Mouse (Mus musculus): ENCODE data around the gene Gm20458. TPM values are rescaled to one million over a fixed set of nuclear protein-coding genes. Genes with fewer than 3 reads are reported as not detected.

Gm20458 gene
- 10.3 and 10.7 TPM in 2 replicates for polyA plus RNA-seq (2012; rRNA removed)

DNA sequence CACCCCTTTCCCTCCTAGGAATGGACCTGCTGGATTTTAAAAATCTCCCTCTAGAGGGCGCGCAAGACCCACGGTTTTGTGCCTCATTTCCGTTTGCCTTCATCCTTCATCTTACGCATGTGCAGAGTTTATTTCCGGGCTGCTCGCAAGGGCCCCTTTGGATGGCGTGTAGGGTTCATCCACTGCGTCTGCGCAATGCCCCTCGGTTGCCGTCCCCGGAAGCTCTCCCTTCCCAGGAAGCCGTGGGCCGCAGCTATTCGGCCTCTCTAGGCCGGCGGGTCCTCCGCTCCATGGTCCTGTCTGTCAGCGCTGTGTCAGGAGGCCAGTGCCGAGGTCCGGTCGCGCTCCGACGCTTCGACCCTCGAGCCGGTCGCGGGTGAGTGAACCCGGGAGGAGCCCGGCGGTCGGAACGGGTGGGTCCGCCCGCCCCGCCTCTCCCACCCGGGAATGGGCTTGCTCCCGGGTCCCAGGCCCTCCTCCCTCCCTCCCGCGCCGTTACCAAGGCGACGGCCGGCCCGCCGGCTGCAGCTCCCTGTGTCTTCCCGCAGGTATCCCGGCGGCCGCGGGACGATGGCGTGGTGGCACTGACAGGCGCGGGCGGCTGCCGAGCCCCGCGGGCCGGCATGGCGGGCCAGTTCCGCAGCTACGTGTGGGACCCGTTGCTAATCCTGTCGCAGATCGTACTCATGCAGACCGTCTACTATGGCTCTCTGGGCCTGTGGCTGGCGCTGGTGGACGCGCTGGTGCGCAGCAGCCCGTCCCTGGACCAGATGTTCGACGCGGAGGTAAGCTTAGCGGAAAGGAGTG is at the start of gene Gm20458:
Gene Gm20458 (plus strand): TSS at position 223 of the 807 bp plus-strand sequence.

DNA sequence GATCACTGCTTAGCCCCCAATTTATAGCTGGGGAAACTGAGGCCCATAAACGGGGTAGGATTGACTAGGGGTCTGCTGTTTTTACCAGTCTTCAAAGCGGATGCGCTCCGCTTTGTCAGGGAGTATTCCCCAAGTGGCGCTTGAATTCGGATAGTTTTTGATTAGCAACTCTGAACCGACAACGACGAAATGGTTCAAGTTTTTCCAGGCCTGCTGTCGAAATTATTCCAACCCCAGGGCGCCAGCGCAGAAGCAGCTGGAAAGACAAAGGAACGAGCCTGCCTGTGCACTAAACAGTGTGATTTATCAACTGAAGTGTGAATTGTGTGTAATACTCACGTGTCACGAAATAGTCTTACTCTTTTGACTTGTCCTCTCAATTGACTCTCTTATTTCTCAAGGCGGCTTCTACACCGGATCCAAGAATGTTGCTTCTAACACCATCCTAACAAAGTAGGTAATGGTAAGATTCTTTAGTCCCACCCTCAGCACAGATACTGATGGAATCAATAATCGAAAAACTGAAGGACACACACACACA is 17.2 kb upstream of the Gm20458 start, which contains the start of gene Sdc4:
Gene Sdc4 (minus strand): TSS at position 428 of the 541 bp plus-strand sequence.

DNA sequence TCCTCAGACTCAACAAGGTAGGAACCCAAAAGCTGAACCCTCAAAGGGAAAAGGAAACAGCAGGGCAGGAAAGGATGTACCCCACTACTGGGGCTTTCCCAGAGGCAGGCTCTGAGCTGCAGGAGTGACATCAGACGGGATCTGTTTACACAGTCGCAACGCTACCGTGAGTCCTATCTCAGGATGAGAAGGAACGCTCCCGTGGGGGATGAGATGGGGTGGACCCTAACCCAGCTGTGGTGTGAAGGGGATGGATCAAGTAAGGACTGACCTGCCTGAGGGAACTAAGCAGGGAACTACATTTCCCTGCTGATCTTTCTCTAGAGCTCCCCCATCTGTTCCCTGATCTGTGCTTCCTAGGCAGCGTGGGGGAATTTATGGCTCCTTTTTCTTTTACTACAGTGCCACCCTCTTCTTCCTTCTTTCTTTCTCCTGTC is 3.9 kb upstream of the Gm20458 start, which contains the start of gene Sys1:
Gene Sys1 (plus strand): TSS at position 101 of the 437 bp plus-strand sequence.

DNA sequence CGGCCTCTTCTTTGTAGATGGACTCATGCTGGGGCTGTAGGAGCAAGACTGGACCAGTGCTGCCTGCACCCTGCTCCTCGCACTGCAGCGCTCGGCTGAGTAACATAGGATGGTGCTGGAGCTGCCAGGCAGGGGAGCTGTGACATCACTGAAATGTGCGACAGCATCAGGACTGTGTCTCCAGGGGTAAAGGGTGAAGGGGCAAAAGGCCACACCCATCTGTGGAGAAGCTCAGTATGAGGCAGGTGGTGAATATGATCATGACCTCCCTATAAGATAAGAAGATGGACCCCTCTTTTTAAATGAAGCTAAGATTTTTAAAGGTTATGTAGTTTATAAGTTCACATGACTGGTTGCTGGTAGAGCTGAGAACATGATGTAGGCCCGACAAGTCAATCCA is 12.9 kb downstream of the Gm20458 start, which contains the start of gene Trp53tg5:
Gene Trp53tg5 (minus strand): TSS at position 101 of the 400 bp plus-strand sequence.

DNA sequence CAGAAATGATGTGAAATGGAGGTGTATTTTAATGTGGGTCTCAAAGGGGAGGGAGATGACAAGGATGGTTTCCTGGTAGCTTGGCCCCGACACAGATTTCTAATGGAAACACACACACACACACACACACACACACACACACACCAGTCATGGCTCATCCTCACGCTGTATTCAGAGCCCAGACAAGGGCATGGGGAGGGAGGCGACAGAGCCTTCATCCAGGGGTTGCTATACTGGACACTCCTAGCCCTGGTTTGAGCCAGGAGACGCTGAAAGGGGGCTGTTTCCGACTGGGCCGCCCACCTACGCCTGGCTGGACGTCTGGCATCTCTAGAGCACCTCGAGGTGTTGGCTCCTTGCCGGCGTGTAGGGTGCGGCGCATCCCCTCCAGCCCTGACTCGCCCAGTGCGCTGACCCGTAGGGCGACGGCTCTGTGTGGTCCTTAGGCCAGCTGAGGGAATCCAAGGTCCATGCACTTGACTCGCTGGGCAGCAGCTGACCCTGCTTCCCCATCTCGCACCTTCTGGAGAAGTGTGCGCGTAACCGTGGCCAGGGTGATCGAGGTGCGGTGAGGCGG is 25.0 kb downstream of the Gm20458 start, which contains the start of gene Dbndd2:
Gene Dbndd2 (plus strand): TSS at position 426 of the 577 bp plus-strand sequence.

DNA sequence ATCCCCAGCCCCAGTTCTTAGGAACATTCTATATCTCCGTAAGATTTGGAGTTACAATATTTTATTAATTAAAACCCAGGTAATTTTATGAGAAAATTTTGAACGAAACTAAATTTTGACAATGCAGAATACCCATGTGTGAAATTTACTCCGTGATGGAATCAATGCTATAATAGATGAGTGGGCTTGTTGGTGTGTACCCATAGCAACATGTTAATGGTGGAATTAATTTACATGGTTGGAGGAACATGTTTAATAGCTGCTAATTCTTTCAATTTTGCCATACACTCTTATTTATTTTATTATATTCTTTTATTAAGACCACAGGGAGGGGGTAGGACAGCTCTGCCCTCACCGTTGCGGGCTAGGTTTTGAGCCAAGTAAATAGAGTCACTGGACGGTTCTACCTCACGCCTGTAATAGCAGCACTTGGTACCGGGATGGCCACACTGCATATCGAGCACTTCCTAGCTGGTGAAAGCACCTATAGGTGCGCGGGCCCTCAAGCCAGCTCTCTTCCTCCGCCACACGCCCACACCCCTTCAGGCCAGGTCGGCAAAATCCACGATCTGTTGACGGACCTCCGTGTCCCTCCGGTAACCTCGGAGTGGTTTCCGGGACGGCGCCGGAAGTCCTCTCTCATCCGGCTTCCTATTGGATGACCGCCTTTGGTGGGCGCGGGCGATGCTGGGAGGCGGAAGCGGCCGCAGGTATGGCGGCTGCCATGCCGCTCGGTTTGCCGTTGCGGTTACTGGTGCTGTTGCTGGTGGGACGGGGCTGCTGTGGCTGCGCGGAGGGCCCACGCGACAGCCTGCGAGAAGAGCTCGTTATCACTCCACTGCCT is 36.3 kb downstream of the Gm20458 start, which contains the start of gene Pigt:
Gene Pigt (plus strand): TSS at position 674 of the 844 bp plus-strand sequence.

Other genes with a start within 250 kb of the Gm20458 start
- not detected in 2 replicates for gene Wfdc15b, start 239.3 kb upstream of the Gm20458 start, polyA plus RNA-seq (2012; rRNA removed)
- not detected in 2 replicates for gene Svs2, start 222.5 kb upstream of the Gm20458 start, polyA plus RNA-seq (2012; rRNA removed)
- not detected in 2 replicates for gene Svs3b, start 204.3 kb upstream of the Gm20458 start, polyA plus RNA-seq (2012; rRNA removed)
- gene Svs4, start 182.5 kb upstream of the Gm20458 start, polyA plus RNA-seq (2012; rRNA removed): not detected in 2 replicates
- gene Svs3a, start 171.7 kb upstream of the Gm20458 start, polyA plus RNA-seq (2012; rRNA removed): not detected in 2 replicates
- not detected in 2 replicates for gene Svs6, start 144.2 kb upstream of the Gm20458 start, polyA plus RNA-seq (2012; rRNA removed)
- not detected in 2 replicates for gene Svs5, start 128.2 kb upstream of the Gm20458 start, polyA plus RNA-seq (2012; rRNA removed)
- 0.16 and 1.3 TPM in 2 replicates for gene Slpi, start 71.9 kb upstream of the Gm20458 start, polyA plus RNA-seq (2012; rRNA removed)
- 0.17 and 0.74 TPM in 2 replicates for gene Rbpjl, start 57.8 kb upstream of the Gm20458 start, polyA plus RNA-seq (2012; rRNA removed)
- 14.9 and 118 TPM in 2 replicates for gene Matn4, start 55.8 kb upstream of the Gm20458 start, polyA plus RNA-seq (2012; rRNA removed)
- gene Sdc4, start 17.1 kb upstream of the Gm20458 start, polyA plus RNA-seq (2012; rRNA removed): 3.3 and 8.2 TPM in 2 replicates
- gene Sys1, start 4.0 kb upstream of the Gm20458 start, polyA plus RNA-seq (2012; rRNA removed): 53.1 and 56.8 TPM in 2 replicates
- not detected in 2 replicates for gene Trp53tg5, start 12.8 kb downstream of the Gm20458 start, polyA plus RNA-seq (2012; rRNA removed)
- 9.6 and 11.6 TPM in 2 replicates for gene Dbndd2, start 25.1 kb downstream of the Gm20458 start, polyA plus RNA-seq (2012; rRNA removed)
- gene Pigt, start 36.6 kb downstream of the Gm20458 start, polyA plus RNA-seq (2012; rRNA removed): 82.2 and 101 TPM in 2 replicates
- gene Wfdc2, start 101.4 kb downstream of the Gm20458 start, polyA plus RNA-seq (2012; rRNA removed): 4.5 and 14.3 TPM in 2 replicates
- gene Spint3, start 112.5 kb downstream of the Gm20458 start, polyA plus RNA-seq (2012; rRNA removed): not detected in 2 replicates
- not detected in 2 replicates for gene Wfdc6a, start 124.5 kb downstream of the Gm20458 start, polyA plus RNA-seq (2012; rRNA removed)
- gene Eppin, start 132.6 kb downstream of the Gm20458 start, polyA plus RNA-seq (2012; rRNA removed): not detected in 2 replicates
- gene Wfdc6b, start 152.6 kb downstream of the Gm20458 start, polyA plus RNA-seq (2012; rRNA removed): not detected in 2 replicates
- gene Wfdc8, start 152.7 kb downstream of the Gm20458 start, polyA plus RNA-seq (2012; rRNA removed): 0.04 TPM in 1 of 2 replicates, not detected in the other
- gene Wfdc16, start 177.8 kb downstream of the Gm20458 start, polyA plus RNA-seq (2012; rRNA removed): not detected in 2 replicates
- gene Wfdc10, start 195.1 kb downstream of the Gm20458 start, polyA plus RNA-seq (2012; rRNA removed): not detected in 2 replicates
- not detected in 2 replicates for gene Wfdc9, start 195.6 kb downstream of the Gm20458 start, polyA plus RNA-seq (2012; rRNA removed)
- gene Wfdc11, start 213.1 kb downstream of the Gm20458 start, polyA plus RNA-seq (2012; rRNA removed): not detected in 2 replicates
- gene Wfdc13, start 224.1 kb downstream of the Gm20458 start, polyA plus RNA-seq (2012; rRNA removed): not detected in 2 replicates
- gene Spint4, start 237.5 kb downstream of the Gm20458 start, polyA plus RNA-seq (2012; rRNA removed): not detected in 2 replicates